In the genomic region with DNA sequence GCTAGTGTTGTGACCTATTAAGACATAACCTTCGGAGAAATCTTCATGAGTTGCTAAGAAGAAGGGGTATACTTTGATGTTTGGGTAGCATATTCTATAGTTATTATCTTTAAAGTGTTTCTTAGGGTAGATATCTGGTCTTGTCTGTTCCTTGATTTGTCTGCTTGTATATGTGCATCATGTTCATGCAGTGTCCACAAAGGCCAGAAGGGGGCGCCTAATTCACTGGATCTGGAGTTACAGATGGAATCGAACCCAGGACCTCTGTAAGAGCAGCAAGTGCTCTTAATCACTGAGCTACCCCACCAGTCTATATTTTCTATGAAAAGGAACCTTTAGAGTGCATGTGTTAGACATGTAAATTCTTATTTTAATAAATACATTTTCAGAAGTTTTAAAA, we compare ENCODE assay signal across 17 mouse cellular contexts.
DNase-seq lines count a peak whose midpoint lies in the region; ATAC-seq and TF ChIP-seq lines count a peak whose summit lies in the region.
"Had no signal": no experiment of that assay in that cellular context is flagged by ENCODE, and none has a peak within 500 bp of the region (broad histone marks: within the 10 kb centered on the region; RNA-seq: fewer than 3 reads in every experiment).

No protein-coding gene starts in this region.

- no peak overlapping the region for H3K9ac ChIP-seq in forebrain, postnatal 0 days
- H3K9ac ChIP-seq in forebrain, embryonic 12.5 days, result no peak overlapping the region
- H3K9ac ChIP-seq: embryonic facial prominence, embryonic 15.5 days; midbrain, embryonic 13.5 days; neural tube, embryonic 13.5 days had no signal

- peak; percentile 22; the same call in 1 of the 2 replicates for TF ChIP-seq CTCF in forebrain, postnatal 0 days (IDR thresholded peaks at IDR 0.05; ENCODE audit: low read depth)
- no peak for TF ChIP-seq CTCF in cerebellum, adult 2 months (IDR thresholded peaks at IDR 0.05; ENCODE audit: borderline replicate concordance, insufficient read depth, low read depth, low read length)

- no peak overlapping the region for H3K4me3 ChIP-seq in forebrain, postnatal 0 days (ENCODE audit: low read depth, low read length)
- no peak overlapping the region for H3K4me3 ChIP-seq in forebrain, embryonic 12.5 days (replicated peaks)
- H3K4me3 ChIP-seq in cerebellum, adult 2 months (replicated peaks; ENCODE audit: insufficient read depth, low read depth, low read length), result no peak overlapping the region
- H3K4me3 ChIP-seq: embryonic facial prominence, embryonic 15.5 days; midbrain, embryonic 13.5 days; neural tube, embryonic 13.5 days had no signal

- no peaks in the 10 kb centered on the region for H3K36me3 ChIP-seq in forebrain, postnatal 0 days (ENCODE audit: insufficient read depth)
- H3K36me3 ChIP-seq in forebrain, embryonic 12.5 days (replicated peaks), result no peaks in the 10 kb centered on the region
- H3K36me3 ChIP-seq: embryonic facial prominence, embryonic 15.5 days; midbrain, embryonic 13.5 days; neural tube, embryonic 13.5 days had no signal

- H3K27ac ChIP-seq in forebrain, postnatal 0 days (ENCODE audit: low read depth, low read length), result no peak overlapping the region
- H3K27ac ChIP-seq in forebrain, embryonic 12.5 days, result no peak overlapping the region
- no peak overlapping the region for H3K27ac ChIP-seq in cerebellum, adult 2 months (ENCODE audit: insufficient read depth, low read length)
- H3K27ac ChIP-seq: embryonic facial prominence, embryonic 15.5 days; midbrain, embryonic 13.5 days; neural tube, embryonic 13.5 days had no signal

- H3K4me2 ChIP-seq in forebrain, postnatal 0 days (ENCODE audit: low read depth), result no peak overlapping the region
- H3K4me2 ChIP-seq in forebrain, embryonic 12.5 days, result no peak overlapping the region
- H3K4me2 ChIP-seq: embryonic facial prominence, embryonic 15.5 days; midbrain, embryonic 13.5 days; neural tube, embryonic 13.5 days had no signal

- DNase-seq in forebrain, postnatal 0 days, result no peak
- DNase-seq in left cerebral cortex, postnatal 4 days, result peak; percentile 9
- no peak for DNase-seq in left cerebral cortex, adult 18-20 months (ENCODE audit: low spot score in 2 of 2)
- DNase-seq in A20 (ENCODE audit: low read depth, low spot score), result peak; percentile 51
- peak; percentile 52 for DNase-seq in R1 (ENCODE audit: low read depth, low spot score)
- no peak for DNase-seq in cerebellum, adult 2 months
- no peak for DNase-seq in ovary, adult 18-20 months (ENCODE audit: low spot score)
- DNase-seq: heart, postnatal 14 days; kidney, adult 11 months; lung, adult 18-20 months; right cerebral cortex, postnatal 14 days had no signal

- no peaks in the 10 kb centered on the region for H3K9me3 ChIP-seq in forebrain, postnatal 0 days (ENCODE audit: low read length)
- H3K9me3 ChIP-seq in forebrain, embryonic 12.5 days, result no peaks in the 10 kb centered on the region
- H3K9me3 ChIP-seq: embryonic facial prominence, embryonic 15.5 days; midbrain, embryonic 13.5 days; neural tube, embryonic 13.5 days had no signal

- H3K4me1 ChIP-seq in forebrain, postnatal 0 days (ENCODE audit: insufficient read depth), result no peaks in the 10 kb centered on the region
- no peaks in the 10 kb centered on the region for H3K4me1 ChIP-seq in forebrain, embryonic 12.5 days
- H3K4me1 ChIP-seq in cerebellum, adult 2 months (ENCODE audit: control insufficient read depth, insufficient read depth, low read length), result no peaks in the 10 kb centered on the region
- H3K4me1 ChIP-seq: embryonic facial prominence, embryonic 15.5 days; midbrain, embryonic 13.5 days; neural tube, embryonic 13.5 days had no signal

- no peak for TF ChIP-seq POLR2A in cerebellum, adult 2 months (IDR thresholded peaks at IDR 0.05; ENCODE audit: borderline replicate concordance, insufficient read depth, low read length)

- no peaks in the 10 kb centered on the region for H3K27me3 ChIP-seq in forebrain, postnatal 0 days (ENCODE audit: insufficient read depth, low read length)
- H3K27me3 ChIP-seq in forebrain, embryonic 12.5 days, result no peaks in the 10 kb centered on the region
- H3K27me3 ChIP-seq in cerebellum, adult 2 months (ENCODE audit: control insufficient read depth, insufficient read depth, low read length), result no peaks in the 10 kb centered on the region
- H3K27me3 ChIP-seq: CH12.LX; embryonic facial prominence, embryonic 15.5 days; midbrain, embryonic 13.5 days; neural tube, embryonic 13.5 days had no signal

- WGBS in forebrain, postnatal 0 days, result 54% methylated on average over 3 of the region's 3 CpGs
- WGBS in forebrain, embryonic 12.5 days, result 52% methylated on average over 3 of the region's 3 CpGs
- 55% methylated on average over 3 of the region's 3 CpGs for WGBS in cerebellum, adult 2 months

- intact Hi-C loops in left cerebral cortex, postnatal 4 days (cut with DNase I), result no loop called here

- no peak for ATAC-seq in forebrain, postnatal 0 days
- no peak for ATAC-seq in forebrain, embryonic 12.5 days (ENCODE audit: low FRiP score)
- ATAC-seq: forebrain, embryonic 16.5 days; midbrain, embryonic 13.5 days had no signal

Comparison
In these comparisons a context has a peak if more than half of its experiments do, and no peak if none do; other contexts are left out.
1. DNase-seq: peak in left cerebral cortex, postnatal 4 days (single experiment), A20 (single experiment) and R1 (single experiment); none in forebrain, postnatal 0 days (single experiment), left cerebral cortex, adult 18-20 months (0 of 2), cerebellum, adult 2 months (0 of 2) and ovary, adult 18-20 months (single experiment).